Mouse (Mus musculus): Measurements from ENCODE around the gene Coro1c.

The Coro1c gene

DNA sequence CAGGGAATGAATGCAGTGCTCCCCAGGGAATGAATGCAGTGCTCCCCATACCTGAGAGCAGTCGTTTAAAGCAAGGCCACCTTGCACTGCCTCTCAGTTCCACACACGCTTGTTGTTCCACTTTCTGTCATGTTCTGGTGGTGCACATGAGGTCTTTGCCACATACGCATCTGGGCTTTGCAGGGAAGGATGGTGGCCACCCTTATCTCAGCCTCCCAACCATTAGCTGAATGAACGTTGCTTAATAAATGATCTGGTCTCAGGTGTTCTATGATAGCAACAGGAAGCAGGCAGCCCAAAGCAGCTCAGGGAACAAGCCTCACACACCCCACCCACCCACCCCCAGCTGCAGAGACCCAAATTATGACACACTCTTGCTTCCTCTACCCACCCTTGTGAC, 16.1 kb upstream of the Coro1c start:
- no peak for DNase-seq (ENCODE audit: low spot score in 2 of 2)

DNA sequence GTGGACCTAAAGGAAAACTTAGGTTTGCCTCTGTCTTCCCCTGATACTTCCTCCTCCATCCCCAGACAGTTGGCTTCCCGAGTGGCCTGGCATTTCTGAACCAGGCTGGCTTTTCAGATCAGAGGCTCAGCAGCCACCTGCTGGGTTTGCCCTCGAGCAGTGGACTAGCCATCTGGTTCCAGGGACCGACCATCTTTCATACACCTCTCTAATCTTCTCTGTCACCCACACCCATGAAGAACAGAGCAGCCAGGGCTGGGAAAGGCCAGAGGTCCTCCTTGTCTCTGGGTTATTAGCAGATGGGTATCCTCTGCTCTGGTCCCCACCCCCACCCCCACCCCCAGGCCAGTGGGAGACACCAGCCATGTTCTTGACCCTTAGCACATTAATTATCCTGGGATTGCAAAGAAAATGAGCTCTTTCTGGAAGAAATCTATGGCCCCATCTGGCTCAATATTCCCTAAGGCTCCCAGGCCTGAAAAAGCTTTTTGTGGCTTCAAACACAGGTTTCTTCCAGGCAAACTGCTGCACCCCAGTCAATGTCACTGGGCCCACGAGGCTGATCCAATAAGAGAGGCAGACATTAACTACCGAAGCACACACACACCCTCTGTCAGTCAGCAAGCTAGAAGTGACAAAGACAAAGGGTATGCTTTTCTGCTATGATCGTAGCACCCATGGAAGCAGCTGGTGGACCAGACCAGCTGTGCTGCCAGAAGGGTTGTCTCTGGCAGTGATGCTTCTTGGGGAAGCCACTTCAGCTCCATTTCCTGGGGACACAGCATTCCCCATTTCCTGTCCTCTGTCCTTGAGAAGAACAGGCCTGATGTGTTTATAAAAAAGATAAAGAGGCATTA, 13.0 kb upstream of the Coro1c start:
- no peak for DNase-seq (ENCODE audit: low spot score in 2 of 2)

DNA sequence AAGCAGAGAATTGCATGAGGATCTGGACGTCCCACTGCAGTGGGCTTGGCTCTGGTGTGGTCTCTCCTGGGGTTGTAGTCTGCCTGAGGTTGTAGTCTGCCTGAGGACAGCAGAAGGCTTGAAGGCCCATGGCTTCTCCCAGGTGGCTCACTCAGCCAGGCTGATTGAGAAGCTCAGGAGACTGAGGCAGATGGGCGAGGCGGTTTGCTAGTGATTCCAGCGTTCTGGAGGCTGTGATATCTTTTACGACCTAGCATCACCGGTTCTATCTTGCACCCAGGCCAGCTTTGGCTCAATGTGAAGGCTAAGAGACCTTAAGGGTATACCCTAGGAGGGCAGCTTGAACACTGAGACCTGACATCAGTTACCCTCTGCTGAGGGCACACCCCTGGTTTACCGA, 10.5 kb upstream of the Coro1c start:
- no peak for DNase-seq (ENCODE audit: low spot score in 2 of 2)

DNA sequence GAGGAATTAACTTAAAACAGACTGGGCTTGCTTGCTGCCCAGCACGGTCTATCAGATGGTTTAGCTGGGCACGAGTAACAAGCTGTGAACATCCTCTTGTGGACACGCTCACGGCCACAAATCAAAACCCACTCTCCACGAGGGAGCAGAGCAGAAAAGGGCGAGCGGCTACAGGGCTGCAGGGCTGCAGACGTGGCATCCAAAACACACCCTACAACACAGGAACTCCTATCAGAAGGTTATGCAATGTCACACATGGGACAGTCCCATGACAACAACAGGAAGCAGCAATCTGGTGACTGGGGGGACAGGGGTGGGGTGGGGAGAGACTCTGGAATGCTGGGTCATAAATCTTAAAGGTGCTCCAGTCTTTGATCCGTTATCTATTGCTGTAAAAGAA, 10.1 kb upstream of the Coro1c start:
- DNase-seq (ENCODE audit: low spot score in 2 of 2), result peak in 1 of 2 experiments; percentile 43

DNA sequence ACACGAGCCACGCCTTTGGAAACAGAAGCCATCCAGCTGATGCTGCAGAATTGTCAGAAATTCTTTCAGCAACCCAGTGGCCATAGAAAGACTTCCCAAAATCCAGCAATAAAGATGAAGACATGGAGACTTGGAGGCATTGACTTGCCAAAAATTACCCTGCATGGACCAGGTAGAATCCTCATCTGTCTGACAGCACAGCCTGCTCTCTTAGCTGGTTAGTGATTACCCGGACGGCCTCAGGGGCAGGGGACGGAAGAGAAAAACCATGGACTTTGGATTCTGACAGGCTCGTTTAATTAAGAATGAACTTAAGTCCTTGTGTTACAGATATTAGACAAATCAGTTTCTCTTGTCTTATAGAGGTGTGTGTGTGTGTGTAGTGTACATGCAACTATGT, 2.1 kb upstream of the Coro1c start:
- DNase-seq (ENCODE audit: low spot score in 2 of 2), result no peak

DNA sequence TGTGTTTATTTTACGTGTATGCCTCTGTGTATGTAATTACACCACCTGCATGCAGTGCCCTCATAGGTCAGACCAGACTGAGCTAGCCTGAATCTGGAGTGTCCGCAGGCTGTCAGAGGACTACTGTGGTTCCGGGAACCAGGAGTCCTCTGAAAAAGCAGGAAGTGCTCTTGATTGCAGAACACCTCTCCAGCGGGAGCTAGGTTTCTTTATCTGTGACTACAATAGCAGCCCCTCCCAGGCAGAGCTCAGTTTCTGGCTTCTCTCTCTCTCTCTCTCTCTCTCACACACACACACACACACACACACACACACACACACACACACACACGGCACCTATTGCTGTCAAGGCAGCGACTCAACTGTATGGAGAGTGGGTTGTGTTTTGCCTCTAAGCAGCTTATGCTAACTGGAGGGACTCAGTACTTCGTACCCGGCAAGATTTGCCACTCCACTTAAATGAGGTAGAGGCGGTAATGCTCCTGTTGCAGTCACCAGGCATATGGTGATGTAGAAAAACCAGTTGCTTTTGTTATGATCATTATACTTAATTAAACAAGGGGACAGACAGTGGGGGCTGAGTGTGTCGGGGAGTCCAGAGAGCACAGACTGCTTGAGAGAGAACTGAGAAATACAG, 1.6 kb upstream of the Coro1c start:
- no peak for DNase-seq (ENCODE audit: low spot score in 2 of 2)

DNA sequence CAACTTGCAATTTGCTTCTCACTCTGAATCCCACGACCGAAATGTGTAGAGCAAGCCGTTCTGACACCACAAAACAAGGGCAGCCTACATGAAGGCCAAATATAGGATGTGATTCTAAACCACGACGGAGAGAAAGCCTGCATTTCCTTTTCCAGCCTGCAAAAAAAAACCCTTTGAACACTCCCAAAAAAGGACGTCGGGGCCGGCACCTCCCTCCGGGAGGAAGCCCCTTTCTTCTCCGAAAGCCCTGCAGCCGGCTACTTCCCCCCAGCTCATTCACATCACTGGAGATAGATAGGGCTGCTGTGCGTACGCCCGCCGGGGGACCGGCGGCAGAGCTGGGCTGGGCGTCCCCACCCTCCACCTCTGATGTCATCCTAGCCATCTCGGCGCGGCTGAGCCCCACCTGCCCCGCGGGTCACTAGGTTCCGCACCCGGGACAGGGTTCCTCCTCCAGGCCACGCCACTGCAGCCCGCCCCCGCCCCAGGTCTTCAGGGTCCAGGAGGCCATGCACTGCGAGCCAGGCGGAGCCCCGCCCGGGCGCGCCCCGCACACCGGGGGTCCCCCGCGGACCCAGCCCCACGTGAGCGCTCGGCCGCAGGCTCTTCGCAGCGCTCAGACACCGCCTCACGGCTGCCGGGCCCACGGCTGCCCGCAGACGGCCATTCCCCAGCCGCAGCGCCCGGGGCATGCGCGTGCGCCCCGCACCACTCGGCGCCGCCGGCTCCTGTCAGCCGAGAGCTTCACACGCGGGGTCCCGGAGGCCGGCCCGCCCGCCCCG, 581 bp downstream of the Coro1c start:
- peak in 1 of 2 experiments; percentile 67 for DNase-seq (ENCODE audit: low spot score in 2 of 2)

DNA sequence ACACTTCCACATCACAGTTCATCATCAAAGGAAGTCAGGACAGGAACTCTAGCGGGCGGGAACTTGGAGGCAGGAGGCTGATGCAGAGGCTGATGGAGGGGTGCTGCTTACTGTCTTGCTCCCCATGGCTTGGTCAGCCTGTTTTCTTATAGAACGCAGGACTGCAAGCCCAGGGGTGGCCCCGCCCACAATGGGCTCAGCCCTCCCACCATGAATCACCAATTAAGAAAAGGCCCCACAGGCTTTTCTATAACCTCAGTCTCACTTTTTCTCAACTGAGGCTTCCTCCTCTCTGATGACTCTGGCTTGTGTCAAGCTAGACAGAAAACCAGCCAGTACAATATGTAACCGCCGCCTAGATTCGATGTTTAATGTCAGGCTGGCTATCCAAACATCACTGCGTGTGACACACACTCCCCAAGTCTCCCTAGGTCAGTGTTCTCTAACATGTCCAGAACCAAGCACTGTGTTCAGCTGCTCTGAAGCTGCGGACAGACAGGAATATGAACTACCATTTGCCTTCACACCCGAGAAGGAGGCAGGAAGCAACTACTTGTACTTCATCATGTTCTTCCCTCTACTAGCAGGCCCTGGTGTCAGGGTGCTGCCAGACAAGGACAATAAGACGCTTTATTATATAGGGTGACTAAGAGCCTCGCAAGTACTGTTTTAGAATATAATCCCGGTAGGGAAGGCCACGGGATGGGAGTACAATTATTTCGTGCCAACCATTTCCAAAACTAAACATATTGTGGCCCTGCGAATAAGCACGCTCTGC, 1.4 kb downstream of the Coro1c start:
- peak; percentile 46 to 57 for DNase-seq (ENCODE audit: low spot score in 2 of 2)

DNA sequence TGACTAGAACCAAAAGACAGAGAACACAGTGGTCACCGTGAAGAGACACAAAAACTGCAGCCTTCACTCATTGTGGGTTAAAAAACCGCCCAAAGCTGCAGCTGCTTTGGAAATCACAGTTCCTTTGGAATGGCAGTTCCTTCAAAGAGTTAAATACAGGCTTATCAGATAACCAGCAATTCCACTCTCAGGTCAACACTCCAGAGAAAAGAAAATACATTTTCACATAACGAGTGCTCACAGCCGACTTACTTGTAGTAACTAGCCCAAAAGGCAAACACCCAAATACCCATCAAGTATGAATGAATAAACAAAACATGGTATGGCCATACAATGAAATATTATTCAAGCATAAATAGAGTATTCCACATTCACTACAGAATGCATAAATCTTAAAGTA, 3.6 kb downstream of the Coro1c start:
- DNase-seq (ENCODE audit: low spot score in 2 of 2), result no peak

DNA sequence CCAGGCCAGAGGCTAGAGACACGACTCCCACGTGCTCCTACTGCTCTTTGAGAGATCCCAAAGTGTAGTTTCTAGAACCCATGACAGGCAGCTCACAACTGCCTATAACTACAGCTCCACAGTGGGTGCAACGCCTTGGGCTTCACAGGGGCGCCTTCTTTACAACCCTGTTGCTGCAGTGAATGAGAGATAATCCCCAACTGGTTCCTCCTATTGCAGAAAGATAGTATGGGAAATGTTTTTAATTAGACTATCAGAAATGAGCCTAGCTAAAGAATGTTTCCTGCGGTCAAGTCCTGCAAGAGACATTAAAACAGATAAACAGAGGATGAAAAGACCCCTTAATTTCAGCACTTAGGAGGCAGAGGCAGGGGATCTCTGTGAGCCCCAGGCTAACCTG, 5.6 kb downstream of the Coro1c start:
- no peak for DNase-seq (ENCODE audit: low spot score in 2 of 2)

DNA sequence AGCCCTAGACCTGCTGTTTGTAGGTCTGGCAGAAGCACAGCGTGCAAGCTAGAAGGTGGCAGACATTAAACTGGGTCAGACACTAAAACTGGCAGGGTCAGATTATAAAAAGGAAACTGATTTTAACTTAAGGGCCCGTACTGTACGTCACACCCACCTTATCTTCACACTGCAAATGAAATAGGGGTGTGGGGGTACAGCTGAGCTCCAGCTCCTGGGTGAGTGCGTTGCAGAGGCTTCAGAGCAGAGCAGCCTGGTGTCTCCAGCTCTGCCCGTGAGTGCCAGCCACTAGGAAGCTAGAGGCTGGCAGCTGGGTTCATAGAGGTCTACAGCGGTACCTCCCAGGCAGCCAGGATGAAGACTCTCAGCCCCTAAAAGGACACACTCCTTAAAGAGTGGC, 6.5 kb downstream of the Coro1c start:
- no peak for DNase-seq (ENCODE audit: low spot score in 2 of 2)

DNA sequence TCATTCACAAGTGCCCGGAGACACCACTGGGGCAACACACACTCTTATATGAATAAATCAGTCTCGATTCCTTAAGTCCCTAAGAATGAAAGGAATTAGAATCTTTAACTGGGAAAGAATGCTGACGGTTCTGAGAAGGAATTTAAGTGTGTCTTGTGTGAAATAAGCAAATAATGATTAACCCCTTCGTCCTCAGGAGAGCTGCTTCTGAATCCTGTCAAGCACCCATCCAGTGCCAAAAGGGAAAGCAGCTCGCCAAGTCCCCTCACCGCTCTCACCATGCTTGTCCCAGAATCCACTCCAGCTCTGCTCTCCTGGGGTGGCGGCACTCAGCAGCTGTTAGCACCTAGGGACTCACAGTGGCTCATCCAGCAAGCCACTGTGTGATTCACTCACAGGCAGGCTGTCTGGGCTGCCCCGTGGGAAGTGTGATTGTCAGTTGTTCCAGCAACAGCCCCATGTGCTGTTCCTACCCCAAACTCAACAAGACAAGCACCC, 7.4 kb downstream of the Coro1c start:
- no peak for DNase-seq (ENCODE audit: low spot score in 2 of 2)

DNA sequence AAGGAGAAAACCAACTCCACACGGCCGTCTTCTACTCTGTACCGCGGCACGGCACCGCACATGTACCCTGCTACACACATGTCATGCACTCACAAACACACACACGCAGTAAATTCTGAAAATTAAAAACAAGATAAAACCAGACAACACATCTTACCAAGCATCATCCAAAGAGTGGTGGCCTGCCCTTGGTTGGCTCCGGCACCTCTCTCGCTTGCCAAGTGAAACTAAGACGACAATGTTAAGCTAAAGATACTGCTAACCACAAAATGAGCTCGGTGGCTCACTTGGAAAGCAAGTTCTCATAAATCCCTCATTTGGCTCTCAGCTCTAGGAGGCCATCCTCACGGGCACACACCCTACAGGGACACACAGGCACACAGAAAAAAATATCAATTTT, 9.0 kb downstream of the Coro1c start:
- DNase-seq (ENCODE audit: low spot score in 2 of 2), result no peak

DNA sequence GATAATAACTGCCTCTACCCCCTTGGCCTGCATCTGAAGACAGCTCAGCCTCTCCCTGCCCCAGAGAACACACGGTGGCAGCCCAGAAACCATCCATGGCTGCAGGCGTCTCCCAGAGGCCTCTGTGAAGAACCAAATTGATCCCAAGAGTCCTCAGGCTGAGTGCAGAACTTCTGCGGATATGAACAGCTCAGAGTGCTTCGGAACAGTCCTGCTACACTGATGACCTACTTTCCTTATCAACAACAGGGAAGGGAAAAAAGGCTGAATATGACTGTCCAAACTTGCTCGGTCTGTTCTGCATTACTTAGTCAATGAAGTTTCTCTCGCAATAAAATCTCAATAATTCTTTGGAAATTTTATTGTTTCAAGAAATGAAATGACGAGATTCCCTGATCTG, 16.6 kb downstream of the Coro1c start:
- DNase-seq (ENCODE audit: low spot score in 2 of 2), result no peak

DNA sequence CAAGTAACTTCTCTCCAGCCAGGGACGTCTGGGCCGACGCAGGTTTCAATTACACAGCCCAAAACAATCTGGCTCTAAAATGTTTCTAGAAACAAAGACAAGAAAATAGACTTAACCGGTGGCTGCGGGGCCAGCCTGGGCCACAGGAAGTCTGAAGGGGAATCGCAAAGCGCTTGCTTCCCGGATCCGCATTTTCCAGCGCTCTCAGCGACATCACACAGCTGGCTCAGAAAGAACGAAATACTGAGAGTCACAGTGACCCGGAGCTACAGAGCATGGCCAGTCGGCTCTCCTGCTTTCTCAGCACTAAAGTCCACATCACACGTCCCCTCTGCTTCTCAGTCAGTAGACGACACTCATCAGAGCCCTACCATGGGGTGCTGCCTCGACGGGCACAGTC, 17.7 kb downstream of the Coro1c start:
- no peak for DNase-seq (ENCODE audit: low spot score in 2 of 2)

DNA sequence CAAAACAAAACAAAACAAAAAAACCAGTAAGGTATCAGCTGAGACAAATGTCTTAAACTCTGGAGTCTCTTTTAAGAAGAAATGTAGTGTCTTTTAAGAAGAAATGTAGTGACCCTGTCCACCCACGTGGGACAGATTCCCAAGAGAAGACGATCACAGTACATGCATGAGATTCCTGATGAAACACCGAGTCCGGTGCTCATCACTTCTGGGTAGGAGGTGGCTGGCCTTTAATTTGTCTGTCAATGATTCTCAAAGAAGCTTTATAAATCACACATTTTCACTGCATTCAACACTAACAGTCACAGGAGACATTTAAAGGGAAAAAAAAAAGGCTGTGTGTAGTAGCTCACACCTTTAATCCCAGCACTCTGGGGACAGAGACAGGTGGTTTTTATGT, 18.6 kb downstream of the Coro1c start:
- DNase-seq (ENCODE audit: low spot score in 2 of 2), result no peak

DNA sequence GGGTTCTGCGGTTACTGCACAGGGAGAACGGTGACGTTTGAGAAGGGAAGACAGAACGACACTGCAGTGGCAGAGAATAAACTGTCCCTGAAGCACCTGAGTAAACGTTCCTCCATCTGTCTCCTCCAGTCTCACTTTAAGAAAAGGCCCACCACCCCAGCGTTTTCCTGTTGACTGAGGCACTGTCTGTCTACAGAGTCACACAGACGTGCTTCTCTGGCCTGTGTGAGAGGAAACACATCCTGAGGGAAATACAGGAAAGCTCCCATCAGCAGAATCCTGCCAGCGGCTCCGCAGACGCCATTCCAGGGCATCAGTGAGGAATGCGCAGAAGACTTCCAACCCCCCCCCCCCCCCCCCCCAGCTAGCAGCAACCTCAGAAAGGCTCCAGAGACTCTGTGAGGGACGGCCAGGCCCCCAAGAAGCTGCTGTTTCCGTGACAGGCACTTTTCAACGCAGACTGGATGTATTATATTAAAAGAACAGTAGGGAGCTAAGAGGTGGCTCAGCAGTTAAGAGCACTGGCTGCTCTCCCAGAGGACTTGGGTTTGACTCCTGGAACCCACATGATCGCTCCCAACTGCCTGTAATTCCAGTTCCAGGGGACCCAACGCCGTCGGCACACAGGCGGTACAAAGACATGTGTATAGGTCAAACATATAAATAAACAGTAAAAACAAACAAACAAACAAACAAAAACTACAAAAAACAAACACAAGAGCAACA, 19.2 kb downstream of the Coro1c start:
- no peak for DNase-seq (ENCODE audit: low spot score in 2 of 2)

DNA sequence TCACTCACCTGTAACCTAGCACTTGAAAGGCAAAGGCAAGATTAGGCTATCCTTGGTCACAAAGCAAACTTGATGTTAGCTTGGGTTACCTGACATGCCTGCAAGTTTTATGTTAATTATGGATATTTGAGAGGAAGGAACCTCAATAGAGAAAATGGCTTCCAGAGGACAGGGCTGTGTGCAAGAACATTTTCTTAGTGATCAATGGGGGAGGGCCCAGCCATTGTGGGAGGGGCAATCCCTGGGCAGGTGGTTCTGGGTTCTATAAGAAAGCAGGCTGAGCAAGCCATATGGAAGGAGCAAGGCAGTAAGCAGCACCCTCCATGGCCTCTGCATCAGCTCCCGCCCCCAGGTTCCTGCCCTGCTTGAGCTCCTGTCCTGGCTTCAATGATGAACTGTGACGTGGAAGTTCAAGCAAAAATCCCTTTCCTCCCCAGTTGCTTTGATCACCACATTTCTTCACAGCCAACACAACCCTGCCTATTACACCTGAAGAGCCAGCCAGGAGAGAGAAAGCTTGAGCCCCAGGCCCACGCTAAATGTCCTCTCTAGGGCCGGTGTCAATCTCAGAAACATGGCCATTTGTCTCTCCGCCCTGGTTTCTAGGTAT, 20.3 kb downstream of the Coro1c start:
- DNase-seq (ENCODE audit: low spot score in 2 of 2), result no peak

DNA sequence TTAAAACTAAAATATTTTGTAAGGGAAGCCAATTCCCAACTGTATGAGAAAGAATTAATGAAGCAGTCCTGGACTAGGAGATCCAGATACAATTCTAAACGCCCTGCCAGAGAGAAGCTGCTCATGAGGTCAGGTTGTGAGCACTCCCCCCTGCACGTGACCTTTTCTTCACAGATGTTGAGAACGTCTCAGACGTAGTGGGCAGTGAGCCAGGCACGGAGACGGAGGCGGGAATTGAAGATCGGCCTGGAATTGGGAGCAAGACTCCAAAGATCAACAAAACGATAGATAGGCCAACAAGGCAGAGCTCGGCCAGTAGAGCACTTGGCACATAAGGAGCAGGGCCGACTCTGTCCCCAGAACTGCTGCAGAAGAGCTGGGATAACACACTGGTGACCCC, 21.4 kb downstream of the Coro1c start:
- peak in 1 of 2 experiments; percentile 66 for DNase-seq (ENCODE audit: low spot score in 2 of 2)

DNA sequence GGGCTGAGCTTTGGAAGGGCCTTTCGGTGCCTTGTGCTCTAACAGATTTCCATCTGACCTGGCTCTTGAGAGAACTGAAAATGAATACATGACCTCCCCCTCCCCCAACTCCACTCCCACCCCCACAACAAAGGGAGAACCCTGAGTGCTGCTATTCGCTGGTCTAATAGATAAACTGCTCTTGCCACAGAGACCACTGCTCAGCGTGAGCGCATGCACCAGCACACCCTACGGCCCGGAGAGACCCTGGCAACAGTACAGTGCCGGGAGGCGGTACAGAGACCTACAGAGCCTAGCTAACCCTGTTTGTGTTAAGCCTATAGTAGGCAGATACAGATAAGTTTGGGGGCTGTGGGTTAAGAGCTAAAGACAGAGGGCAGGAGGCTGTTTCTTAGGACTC, 22.9 kb downstream of the Coro1c start:
- no peak for DNase-seq (ENCODE audit: low spot score in 2 of 2)

DNA sequence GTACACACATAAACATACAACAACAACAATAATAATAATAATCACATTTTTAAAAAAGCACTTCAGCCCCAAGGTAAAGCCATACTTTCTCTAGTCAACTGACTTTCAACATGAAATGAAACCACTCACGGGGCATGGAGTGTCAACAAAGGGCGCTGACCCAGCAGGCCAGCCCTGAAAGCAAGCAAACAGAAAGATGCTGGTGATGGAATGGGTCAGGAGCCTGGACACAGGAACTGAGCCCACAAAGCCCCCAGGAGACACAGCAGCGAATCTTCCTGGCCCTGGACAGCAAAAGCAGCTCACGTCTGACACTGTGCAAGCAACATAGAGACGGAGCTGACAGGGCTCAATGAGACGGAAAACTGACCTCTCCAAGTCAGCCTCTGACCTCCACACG, 23.8 kb downstream of the Coro1c start:
- no peak for DNase-seq (ENCODE audit: low spot score in 2 of 2)
